Mouse (Mus musculus): ENCODE data around the gene Akip1.
A peak's percentile ranks its signal among the peaks of the same experiment; 100 is the strongest.

Gene Akip1

GRCm38 (mm10) chr7:109703190-109704015 is at the start of gene Akip1, which contains the start of gene St5:
TSS of gene Akip1 (plus strand) at chr7:109703690.
TSS of gene St5 (minus strand) at chr7:109703605.
- Histone ChIP-seq H3K9me3 (ENCODE audit: low read length) (no peaks in the 10 kb centered on the region), H3K36me3 (ENCODE audit: insufficient read depth, low read length) (peaks cover 31% of the 10 kb centered on the region), H3K4me1 (replicated peaks; ENCODE audit: low read depth, low read length) (peaks cover 52% of the 10 kb centered on the region), H3K27me3 (ENCODE audit: insufficient read depth, low read length) (no peaks in the 10 kb centered on the region), H3K4me3 (replicated peaks; ENCODE audit: low read length) (peak within 1 kb of the TSS; percentile 91)
- TF ChIP-seq CTCF (conservative IDR thresholded peaks at IDR 0.05; ENCODE audit: low read length), result no peak
- no peak for TF ChIP-seq NANOG (IDR thresholded peaks at IDR 0.05; ENCODE audit: borderline replicate concordance, low read length)
- TF ChIP-seq POU5F1 (IDR thresholded peaks at IDR 0.05; ENCODE audit: borderline replicate concordance, low read length), result no peak

- Histone ChIP-seq H3K4me3 (replicated peaks; ENCODE audit: low read length) (no peak overlapping the region), H3K36me3 (ENCODE audit: insufficient read depth, low read length) (0 out of 2 replicates have a peak, but pooled peaks cover 3% of the 10 kb centered on the region), H3K27me3 (ENCODE audit: insufficient read depth, low read length) (no peaks in the 10 kb centered on the region), H3K4me1 (replicated peaks; ENCODE audit: low read depth, low read length) (peaks cover 10% of the 10 kb centered on the region; the same call in 1 of the 2 replicates), H3K9me3 (ENCODE audit: low read length) (no peaks in the 10 kb centered on the region)
- TF ChIP-seq POU5F1 (IDR thresholded peaks at IDR 0.05; ENCODE audit: borderline replicate concordance, low read length) (no peak), CTCF (conservative IDR thresholded peaks at IDR 0.05; ENCODE audit: low read length) (no peak), NANOG (IDR thresholded peaks at IDR 0.05; ENCODE audit: borderline replicate concordance, low read length) (no peak)
Observed at GRCm38 (mm10) chr7:109654871-109655270, 48.6 kb upstream of the Akip1 start.

GRCm38 (mm10) chr7:109657884-109658283 is 45.6 kb upstream of the Akip1 start:
- 0 out of 2 replicates have a peak, but pooled peaks cover 3% of the 10 kb centered on the region for H3K36me3 ChIP-seq (ENCODE audit: insufficient read depth, low read length)
- TF ChIP-seq NANOG (IDR thresholded peaks at IDR 0.05; ENCODE audit: borderline replicate concordance, low read length), result no peak
- no peak for TF ChIP-seq CTCF (conservative IDR thresholded peaks at IDR 0.05; ENCODE audit: low read length)
- no peak for TF ChIP-seq POU5F1 (IDR thresholded peaks at IDR 0.05; ENCODE audit: borderline replicate concordance, low read length)
- peaks cover 9% of the 10 kb centered on the region; the same call in 1 of the 2 replicates for H3K4me1 ChIP-seq (replicated peaks; ENCODE audit: low read depth, low read length)
- no peak overlapping the region for H3K4me3 ChIP-seq (replicated peaks; ENCODE audit: low read length)
- no peaks in the 10 kb centered on the region for H3K9me3 ChIP-seq (ENCODE audit: low read length)
- no peaks in the 10 kb centered on the region for H3K27me3 ChIP-seq (ENCODE audit: insufficient read depth, low read length)

GRCm38 (mm10) chr7:109659278-109659677 is 44.2 kb upstream of the Akip1 start:
- Histone ChIP-seq H3K4me3 (replicated peaks; ENCODE audit: low read length) (no peak overlapping the region), H3K27me3 (ENCODE audit: insufficient read depth, low read length) (no peaks in the 10 kb centered on the region), H3K4me1 (replicated peaks; ENCODE audit: low read depth, low read length) (peaks cover 13% of the 10 kb centered on the region), H3K36me3 (ENCODE audit: insufficient read depth, low read length) (0 out of 2 replicates have a peak, but pooled peaks cover 3% of the 10 kb centered on the region), H3K9me3 (ENCODE audit: low read length) (no peaks in the 10 kb centered on the region)
- TF ChIP-seq POU5F1 (IDR thresholded peaks at IDR 0.05; ENCODE audit: borderline replicate concordance, low read length), result no peak
- no peak for TF ChIP-seq CTCF (conservative IDR thresholded peaks at IDR 0.05; ENCODE audit: low read length)
- no peak for TF ChIP-seq NANOG (IDR thresholded peaks at IDR 0.05; ENCODE audit: borderline replicate concordance, low read length)

GRCm38 (mm10) chr7:109662626-109663025 is 40.9 kb upstream of the Akip1 start:
- TF ChIP-seq CTCF (conservative IDR thresholded peaks at IDR 0.05; ENCODE audit: low read length), result no peak
- Histone ChIP-seq H3K27me3 (ENCODE audit: insufficient read depth, low read length) (no peaks in the 10 kb centered on the region), H3K4me1 (replicated peaks; ENCODE audit: low read depth, low read length) (peaks cover 11% of the 10 kb centered on the region)

GRCm38 (mm10) chr7:109666664-109667063 is 36.8 kb upstream of the Akip1 start:
- no peaks in the 10 kb centered on the region for H3K9me3 ChIP-seq (ENCODE audit: low read length)
- H3K36me3 ChIP-seq (ENCODE audit: insufficient read depth, low read length), result no peaks in the 10 kb centered on the region
- TF ChIP-seq CTCF (conservative IDR thresholded peaks at IDR 0.05; ENCODE audit: low read length) (no peak), NANOG (IDR thresholded peaks at IDR 0.05; ENCODE audit: borderline replicate concordance, low read length) (no peak), POU5F1 (IDR thresholded peaks at IDR 0.05; ENCODE audit: borderline replicate concordance, low read length) (no peak)
- H3K4me3 ChIP-seq (replicated peaks; ENCODE audit: low read length), result no peak overlapping the region
- H3K27me3 ChIP-seq (ENCODE audit: insufficient read depth, low read length), result 0 out of 2 replicates have a peak, but pooled peaks cover 3% of the 10 kb centered on the region
- peaks cover 26% of the 10 kb centered on the region for H3K4me1 ChIP-seq (replicated peaks; ENCODE audit: low read depth, low read length)

More at GRCm38 (mm10) chr7:109662626-109663025, 40.9 kb upstream of the Akip1 start:
- Histone ChIP-seq H3K9me3 (ENCODE audit: low read length) (no peaks in the 10 kb centered on the region), H3K4me3 (replicated peaks; ENCODE audit: low read length) (no peak overlapping the region), H3K36me3 (ENCODE audit: insufficient read depth, low read length) (no peaks in the 10 kb centered on the region)

- Histone ChIP-seq H3K36me3 (ENCODE audit: insufficient read depth, low read length) (no peaks in the 10 kb centered on the region; the same call in 1 of the 2 replicates), H3K4me3 (replicated peaks; ENCODE audit: low read length) (no peak overlapping the region), H3K4me1 (replicated peaks; ENCODE audit: low read depth, low read length) (peaks cover 32% of the 10 kb centered on the region), H3K9me3 (ENCODE audit: low read length) (no peaks in the 10 kb centered on the region), H3K27me3 (ENCODE audit: insufficient read depth, low read length) (peaks cover 5% of the 10 kb centered on the region; the same call in 1 of the 2 replicates)
- TF ChIP-seq CTCF (conservative IDR thresholded peaks at IDR 0.05; ENCODE audit: low read length), result no peak
- TF ChIP-seq NANOG (IDR thresholded peaks at IDR 0.05; ENCODE audit: borderline replicate concordance, low read length), result no peak
- TF ChIP-seq POU5F1 (IDR thresholded peaks at IDR 0.05; ENCODE audit: borderline replicate concordance, low read length), result no peak
Observed at GRCm38 (mm10) chr7:109669426-109670170, 33.9 kb upstream of the Akip1 start.

Measured in E14TG2a.4 (cell line).